Mouse (Mus musculus) liver, embryonic 14.5 days (tissue): ENCODE measurements around the gene Scn4b. TPM values are rescaled to one million over a fixed set of nuclear protein-coding genes. Genes with fewer than 3 reads are reported as not detected.

Experiments
- ATAC-seq: fragments of 200-750 bp; cut with Nextera tagmentation; 2 replicates; pipeline ENCODE4 v1.8.0; 2017; ENCODE audit warnings: moderate number of reproducible peaks, mild to moderate bottlenecking, moderate library complexity; ENCODE audit not compliant: insufficient read depth
- DNase-seq, 3 experiments: peaks; one replicate each; pipeline ENCODE4 v3.0.0-alpha.2; 2012 to 2013; ENCODE audit warnings: low read depth in 3 of 3, low spot score in 3 of 3
- H3K27ac ChIP-seq: fragments of 300-500 bp; sonication (generic); 2 replicates; pipeline ENCODE4 v1.5.1; 2014; ENCODE audit warnings: moderate library complexity, mild to moderate bottlenecking, control low read depth, inconsistent platforms
- H3K27me3 ChIP-seq: fragments of 300-500 bp; sonication (generic); 2 replicates; pipeline ENCODE4 v1.6.1; 2014; ENCODE audit warnings: mild to moderate bottlenecking, low read length, moderate library complexity; ENCODE audit not compliant: control insufficient read depth, insufficient read depth
- H3K36me3 ChIP-seq: fragments of 300-500 bp; sonication (generic); replicated peaks from 2 replicates; pipeline ENCODE4 v1.6.1; 2014; ENCODE audit warnings: low read depth; ENCODE audit not compliant: control insufficient read depth, insufficient read depth
- H3K4me1 ChIP-seq, 2 experiments: fragments of 200-500 bp in 1 of 2; fragments of 300-500 bp in 1 of 2; sonication (generic) in 1 of 2; replicated peaks; 2 replicates each; pipeline ENCODE4 v1.6.1; 2012 to 2014; ENCODE audit warnings: antibody characterized with exemption in 1 of 2, inconsistent platforms in 1 of 2, low read length in 1 of 2; ENCODE audit not compliant: control insufficient read depth in 2 of 2, insufficient read depth in 2 of 2
- H3K4me2 ChIP-seq: fragments of 300-500 bp; sonication (generic); 2 replicates; pipeline ENCODE4 v1.6.1; 2014; ENCODE audit warnings: low read depth, mild to moderate bottlenecking, control low read depth, moderate library complexity
- H3K4me3 ChIP-seq, 2 experiments: fragments of 200-500 bp in 1 of 2; fragments of 300-500 bp in 1 of 2; sonication (generic) in 1 of 2; 2 replicates each; pipeline ENCODE4 v1.5.1; 2012 to 2014; ENCODE audit warnings: low read depth in 2 of 2, low read length in 2 of 2, mild to moderate bottlenecking in 2 of 2, control low read depth in 1 of 2, inconsistent platforms in 1 of 2, moderate library complexity in 1 of 2; ENCODE audit not compliant: insufficient read depth in 1 of 2
- H3K9ac ChIP-seq: fragments of 300-500 bp; sonication (generic); replicated peaks from 2 replicates; pipeline ENCODE4 v1.6.1; 2014; ENCODE audit warnings: mild to moderate bottlenecking, control low read depth, moderate library complexity
- H3K9me3 ChIP-seq: fragments of 300-500 bp; sonication (generic); 2 replicates; pipeline ENCODE4 v1.6.1; 2016; ENCODE audit warnings: low read length, mixed read lengths; ENCODE audit not compliant: control insufficient read depth
- CTCF ChIP-seq: IDR thresholded peaks from 2 replicates; pipeline ENCODE4 v1.5.1; 2016; ENCODE audit warnings: antibody characterized with exemption, low read depth, control low read depth
- EP300 ChIP-seq: IDR thresholded peaks from 2 replicates; pipeline ENCODE4 v1.6.1; 2016; ENCODE audit warnings: antibody characterized with exemption, low read depth
- WGBS: fragments of 180-500 bp; shearing (Covaris S2); extraction: QIAGEN DNeasy Blood & Tissue Kit; methylation state at CpG from one replicate; pipeline ENCODE4 v1.1.7; 2014; ENCODE audit not compliant: insufficient replicate concordance; 5-methylcytosine and 5-hydroxymethylcytosine counted together
- polyA plus RNA-seq, 2 experiments: library from polyadenylated mRNA; depleted of rRNA in 1 of 2; stranded (reverse) in 1 of 2; unstranded in 1 of 2; fragments of >200 nt; fragmentation: Nextera tagmentation in 1 of 2; extraction: Ambion mirVana in 1 of 2; gene quantifications; 2 replicates each; pipeline versions ENCODE4 v1.2.1 to v1.2.3; 2012 to 2014

Scn4b gene
- polyA plus RNA-seq, 2 experiments = 0.01 to 0.06 TPM

GRCm38 (mm10) chr9:45116819-45117218 lies 21.4 kb upstream of the Scn4b start:
- no peak for TF ChIP-seq EP300
- TF ChIP-seq CTCF = no peak
- WGBS = 21% methylated on average over 9 of the region's 9 CpGs
- DNase-seq (no peak), ATAC-seq (no peak)
- Histone ChIP-seq H3K4me3 (no peak overlapping the region), H3K4me2 (no peak overlapping the region), H3K4me1 (peaks cover 0 to 3% of the 10 kb centered on the region in 2 experiments; a peak in 1 of 4 replicates), H3K27me3 (no peaks in the 10 kb centered on the region; the same call in 1 of the 2 replicates), H3K36me3 (no peaks in the 10 kb centered on the region), H3K27ac (no peak overlapping the region), H3K9ac (no peak overlapping the region), H3K9me3 (no peaks in the 10 kb centered on the region)

- H3K9ac ChIP-seq = no peak within 1 kb of the TSS
- no peaks in the 10 kb centered on the region for H3K9me3 ChIP-seq
- peak within 1 kb of the TSS; percentile 24 to 52 for H3K4me3 ChIP-seq
- DNase-seq = no peak
- no peaks in the 10 kb centered on the region; the same call in 1 of the 2 replicates for H3K27me3 ChIP-seq
- TF ChIP-seq CTCF (no peak), EP300 (no peak)
- H3K27ac ChIP-seq = no peak within 1 kb of the TSS
- no peak for ATAC-seq
- H3K36me3 ChIP-seq = no peaks in the 10 kb centered on the region
- H3K4me2 ChIP-seq = no peak within 1 kb of the TSS
- peaks cover 0 to 3% of the 10 kb centered on the region in 2 experiments; a peak in 1 of 4 replicates for H3K4me1 ChIP-seq
- 2% methylated on average over 13 of the region's 13 CpGs for WGBS
These were observed 20.3 kb upstream of the Scn4b start, which contains the start of gene Scn2b for GRCm38 (mm10) chr9:45117741-45118431. Gene Scn2b, plus strand, starts transcription at chr9:45117782.

GRCm38 (mm10) chr9:45118552-45118951 lies 19.6 kb upstream of the Scn4b start:
- WGBS = 22% methylated on average over 10 of the region's 10 CpGs
- no peak for DNase-seq
- no peaks in the 10 kb centered on the region for H3K9me3 ChIP-seq
- no peak overlapping the region for H3K4me3 ChIP-seq
- TF ChIP-seq EP300 (no peak), CTCF (no peak)
- H3K4me2 ChIP-seq = no peak overlapping the region
- no peaks in the 10 kb centered on the region; the same call in 1 of the 2 replicates for H3K27me3 ChIP-seq
- ATAC-seq = no peak
- peaks cover 0 to 3% of the 10 kb centered on the region in 2 experiments; a peak in 1 of 4 replicates for H3K4me1 ChIP-seq
- no peak overlapping the region for H3K27ac ChIP-seq
- no peak overlapping the region for H3K9ac ChIP-seq
- no peaks in the 10 kb centered on the region for H3K36me3 ChIP-seq

- TF ChIP-seq CTCF (peak; percentile 19; the same call in 1 of the 2 replicates), EP300 (no peak)
- H3K36me3 ChIP-seq = no peaks in the 10 kb centered on the region
- ATAC-seq (no peak), DNase-seq (no peak)
- no peaks in the 10 kb centered on the region for H3K9me3 ChIP-seq
- no peak overlapping the region for H3K27ac ChIP-seq
- 74% methylated on average over 8 of the region's 8 CpGs for WGBS
- peaks cover 0 to 3% of the 10 kb centered on the region in 2 experiments; a peak in 1 of 4 replicates for H3K4me1 ChIP-seq
- no peak overlapping the region for H3K9ac ChIP-seq
- H3K27me3 ChIP-seq = no peaks in the 10 kb centered on the region; the same call in 1 of the 2 replicates
- H3K4me3 ChIP-seq = no peak overlapping the region
- H3K4me2 ChIP-seq = no peak overlapping the region
These were observed 18.8 kb upstream of the Scn4b start for GRCm38 (mm10) chr9:45119316-45119953.

GRCm38 (mm10) chr9:45119954-45120530 lies 18.2 kb upstream of the Scn4b start:
- no peak for DNase-seq
- H3K4me1 ChIP-seq = peaks cover 0 to 3% of the 10 kb centered on the region in 2 experiments; a peak in 1 of 4 replicates
- no peak for ATAC-seq
- H3K4me3 ChIP-seq = no peak overlapping the region
- TF ChIP-seq EP300 (no peak), CTCF (no peak)
- no peaks in the 10 kb centered on the region for H3K9me3 ChIP-seq
- H3K4me2 ChIP-seq = no peak overlapping the region
- no peak overlapping the region for H3K27ac ChIP-seq
- 67% methylated on average over 14 of the region's 14 CpGs for WGBS
- H3K9ac ChIP-seq = no peak overlapping the region
- no peaks in the 10 kb centered on the region for H3K36me3 ChIP-seq
- H3K27me3 ChIP-seq = no peaks in the 10 kb centered on the region
